Mouse (Mus musculus) myocyte (in vitro differentiated cells): Measurements from ENCODE around the gene Mcf2l.

ENCODE experiments used
- E2F4 ChIP-seq: IDR thresholded peaks from one replicate; pipeline ENCODE4 v1.6.1; 2011; ENCODE audit warnings: mild to moderate bottlenecking, control low read depth, moderate library complexity; ENCODE audit not compliant: insufficient read depth
- POLR2A ChIP-seq: IDR thresholded peaks from one replicate; pipeline ENCODE4 v1.6.1; 2011; ENCODE audit warnings: low read depth, mild to moderate bottlenecking, control low read depth, moderate library complexity; ENCODE audit not compliant: insufficient read length

DNA sequence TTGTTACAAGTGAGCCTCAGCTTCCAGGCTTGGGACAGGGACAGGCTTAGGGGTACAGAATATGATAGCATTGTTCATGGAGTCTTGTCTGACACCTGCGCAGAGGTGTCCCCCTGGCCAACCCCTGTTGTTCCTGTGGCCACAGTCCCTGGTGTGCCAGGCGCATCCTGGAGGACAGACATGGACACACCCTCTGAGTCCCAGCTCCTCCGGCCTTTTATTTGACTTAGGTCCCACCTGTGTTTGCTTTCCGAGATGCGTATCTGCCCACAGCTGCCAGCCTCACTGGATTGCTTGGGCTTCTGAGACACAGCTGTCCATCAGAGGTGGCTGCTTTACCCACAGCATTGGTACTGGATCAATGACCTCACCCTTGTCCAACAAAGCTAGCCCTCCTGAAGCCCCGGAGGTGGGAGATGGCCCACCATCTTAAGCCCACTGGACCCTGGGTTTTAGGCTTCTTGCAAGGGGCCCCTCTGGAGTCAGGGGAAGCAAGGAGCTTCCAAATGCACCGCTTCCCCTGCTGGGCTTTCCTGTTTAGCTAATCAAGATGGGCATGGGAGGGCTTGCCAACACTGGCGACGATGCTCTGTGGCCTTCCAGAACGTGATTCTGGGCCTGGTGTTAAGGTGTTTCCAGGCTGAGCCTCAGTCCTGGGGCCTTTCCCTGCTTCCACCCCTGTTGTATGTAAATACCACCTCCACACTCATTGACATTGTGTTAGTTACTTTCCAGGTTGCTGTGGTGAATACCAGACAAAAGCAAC is 67.7 kb downstream of the Mcf2l start:
- no peak for TF ChIP-seq POLR2A
- TF ChIP-seq E2F4, result no peak
